8 mouse cellular contexts compared by ENCODE assay signal in the genomic region with DNA sequence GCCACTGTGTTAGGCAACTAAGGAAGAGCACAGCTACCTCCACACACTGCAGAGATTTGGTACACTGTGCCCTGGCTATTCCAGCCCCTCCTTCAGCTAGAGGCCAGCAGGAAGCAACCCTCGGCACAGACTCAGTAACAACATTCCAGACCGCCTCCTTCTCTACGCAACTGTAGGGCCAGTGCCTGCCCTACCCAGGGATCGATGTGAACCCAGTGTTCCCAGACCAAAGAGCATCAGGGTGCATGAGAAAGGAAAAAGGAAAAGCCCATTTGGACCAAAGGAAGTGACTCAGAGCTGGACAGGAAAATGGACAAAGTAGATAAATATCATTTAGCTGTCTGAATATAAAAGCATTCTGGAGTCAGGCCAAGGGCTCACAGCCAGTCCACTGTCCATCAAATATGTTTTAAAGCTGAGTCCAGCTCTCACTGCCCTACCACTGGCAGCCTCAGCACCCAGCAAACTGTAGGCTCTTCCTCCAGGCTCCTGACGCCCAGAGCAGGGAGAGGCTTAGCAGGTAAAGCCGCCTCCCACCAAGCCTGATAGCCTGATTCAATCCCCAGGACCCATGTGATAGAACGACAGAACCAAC. TPM values are rescaled to one million over a fixed set of nuclear protein-coding genes. Genes with fewer than 3 reads are reported as not detected.
DNase-seq lines count a peak whose midpoint lies in the region; ATAC-seq and TF ChIP-seq lines count a peak whose summit lies in the region.

No protein-coding gene starts in this region.

- no peak for ATAC-seq in hindbrain, embryonic 13.5 days (ENCODE audit: low FRiP score)

- no peak for TF ChIP-seq CTCF in liver, adult 2 months (IDR thresholded peaks at IDR 0.05; ENCODE audit: low read depth, low read length)

- TF ChIP-seq POLR2A in liver, adult 2 months (IDR thresholded peaks at IDR 0.05; ENCODE audit: extremely low read depth, insufficient read depth, low read length), result no peak

- no peaks in the 10 kb centered on the region for H3K27me3 ChIP-seq in hindbrain, embryonic 13.5 days
- no peaks in the 10 kb centered on the region for H3K27me3 ChIP-seq in liver, adult 2 months (ENCODE audit: control insufficient read depth, insufficient read depth, low read length)

- H3K4me1 ChIP-seq in brown adipose tissue, adult 24 weeks (ENCODE audit: control insufficient read depth, insufficient read depth, insufficient read length, low read length), result peaks cover 46% of the 10 kb centered on the region
- H3K4me1 ChIP-seq in hindbrain, embryonic 13.5 days (replicated peaks), result peaks cover 58% of the 10 kb centered on the region
- peaks cover 36% of the 10 kb centered on the region for H3K4me1 ChIP-seq in liver, adult 2 months (ENCODE audit: control insufficient read depth, insufficient read depth, low read length)

- WGBS in hindbrain, embryonic 13.5 days, result 69% methylated on average over 7 of the region's 7 CpGs
- 7% methylated on average over 7 of the region's 7 CpGs for WGBS in liver, adult 2 months

- H3K4me2 ChIP-seq in hindbrain, embryonic 13.5 days, result no peak overlapping the region

- no peak overlapping the region for H3K4me3 ChIP-seq in brown adipose tissue, adult 24 weeks (ENCODE audit: insufficient read depth, low read depth, low read length)
- H3K4me3 ChIP-seq in hindbrain, embryonic 13.5 days, result no peak overlapping the region
- no peak overlapping the region for H3K4me3 ChIP-seq in liver, adult 2 months (ENCODE audit: insufficient read depth, low read depth, low read length)

- H3K27ac ChIP-seq in brown adipose tissue, adult 24 weeks (replicated peaks; ENCODE audit: low read depth, low read length), result peak overlapping the region; percentile 95
- peak overlapping the region; percentile 66 for H3K27ac ChIP-seq in hindbrain, embryonic 13.5 days
- peak overlapping the region; percentile 70 for H3K27ac ChIP-seq in liver, adult 2 months (replicated peaks; ENCODE audit: insufficient read depth, low read depth, low read length)

- peaks cover 52% of the 10 kb centered on the region for H3K79me2 ChIP-seq in liver, adult 2 months (ENCODE audit: control insufficient read depth, insufficient read depth, low read length)

- H3K9me3 ChIP-seq in hindbrain, embryonic 13.5 days, result no peaks in the 10 kb centered on the region

- no peak overlapping the region for H3K9ac ChIP-seq in hindbrain, embryonic 13.5 days
- H3K9ac ChIP-seq in liver, adult 2 months (ENCODE audit: low read depth, low read length), result no peak overlapping the region

- DNase-seq in adrenal gland, adult (ENCODE audit: inconsistent age in 2 of 2, low spot score in 1 of 2), result peak; percentile 77 to 90
- DNase-seq in adrenal gland, postnatal 4 days (ENCODE audit: low spot score in 2 of 2), result no peak
- DNase-seq in liver, adult 2 months (ENCODE audit: extremely low read depth, low read depth, low spot score), result peak; percentile 96
- peak; percentile 75 for DNase-seq in skeletal muscle tissue, adult 2 months (ENCODE audit: low read depth, low spot score)
- DNase-seq in natural killer cell, adult 2 months (ENCODE audit: low spot score in 2 of 2), result no peak
- DNase-seq in spleen, adult 18-20 months, result no peak

- peaks cover 39% of the 10 kb centered on the region for H3K36me3 ChIP-seq in hindbrain, embryonic 13.5 days
- no peaks in the 10 kb centered on the region for H3K36me3 ChIP-seq in liver, adult 2 months (ENCODE audit: control insufficient read depth, insufficient read depth, low read length)

RNA-seq across cellular contexts. Expression of gene Map1lc3b, which starts 29.3 kb away (rescaled TPM):
- total RNA-seq in adrenal gland, postnatal 4 days (2021), result 100 to 1,000 TPM; 131 to 133 TPM
- polyA plus RNA-seq in brown adipose tissue, adult 24 weeks (2012; ENCODE audit: insufficient read depth, insufficient read length, missing spikeins), result 258 and 275 TPM in 2 replicates
- polyA plus RNA-seq in hindbrain, embryonic 13.5 days (2015; fragmentation: Nextera tagmentation; extraction: Ambion mirVana), result 372 and 374 TPM in 2 replicates
- total RNA-seq in liver, adult 2 months (2014; rRNA removed), result 61.9 and 79.7 TPM in 2 replicates
- polyA plus RNA-seq in liver, adult 2 months (2012; rRNA removed), result 45.9 and 48.2 TPM in 2 replicates

RNA-seq across cellular contexts. Expression of gene Zcchc14, which starts 33.2 kb away (rescaled TPM):
- total RNA-seq in adrenal gland, postnatal 4 days (2021), result 10 to 100 TPM; 60.9 to 65.2 TPM
- 8.9 and 9.8 TPM in 2 replicates for polyA plus RNA-seq in brown adipose tissue, adult 24 weeks (2012; ENCODE audit: insufficient read depth, insufficient read length, missing spikeins)
- polyA plus RNA-seq in hindbrain, embryonic 13.5 days (2015; fragmentation: Nextera tagmentation; extraction: Ambion mirVana), result 27.5 and 28.3 TPM in 2 replicates
- 9.2 and 14.8 TPM in 2 replicates for total RNA-seq in liver, adult 2 months (2014; rRNA removed)
- 13.0 and 15.6 TPM in 2 replicates for polyA plus RNA-seq in liver, adult 2 months (2012; rRNA removed)

RNA-seq across cellular contexts. Expression of gene Fbxo31, which starts 40.9 kb away (rescaled TPM):
- total RNA-seq in adrenal gland, postnatal 4 days (2021), result 10 to 100 TPM; 25.5 to 30.5 TPM
- 9.7 and 14.7 TPM in 2 replicates for polyA plus RNA-seq in brown adipose tissue, adult 24 weeks (2012; ENCODE audit: insufficient read depth, insufficient read length, missing spikeins)
- 24.4 and 26.8 TPM in 2 replicates for polyA plus RNA-seq in hindbrain, embryonic 13.5 days (2015; fragmentation: Nextera tagmentation; extraction: Ambion mirVana)
- total RNA-seq in liver, adult 2 months (2014; rRNA removed), result 25.1 and 35.9 TPM in 2 replicates
- 23.0 and 26.5 TPM in 2 replicates for polyA plus RNA-seq in liver, adult 2 months (2012; rRNA removed)

Comparison
In these comparisons a context has a peak if more than half of its experiments do, and no peak if none do; other contexts are left out.
1. DNase-seq: peak in adrenal gland, adult (2 of 2), liver, adult 2 months (single experiment) and skeletal muscle tissue, adult 2 months (single experiment); none in adrenal gland, postnatal 4 days (0 of 2), natural killer cell, adult 2 months (0 of 2) and spleen, adult 18-20 months (0 of 2).
2. Peak in every context shown above with its lines, with median percentiles within 50 percentile points of each other: H3K27ac ChIP-seq.